Mouse (Mus musculus) embryo, embryonic 10 days (tissue): ENCODE measurements around the gene Olfr550.
"Not testable (repeated sequence)": the region's sequence is repeated elsewhere in the genome, so short reads cannot be mapped to it uniquely, and the experiment has no call there.

Experiments
- DNase-seq: peaks from one replicate; pipeline ENCODE4 v3.0.0-alpha.2; 2015; ENCODE audit warnings: low spot score

Olfr550 gene

DNA sequence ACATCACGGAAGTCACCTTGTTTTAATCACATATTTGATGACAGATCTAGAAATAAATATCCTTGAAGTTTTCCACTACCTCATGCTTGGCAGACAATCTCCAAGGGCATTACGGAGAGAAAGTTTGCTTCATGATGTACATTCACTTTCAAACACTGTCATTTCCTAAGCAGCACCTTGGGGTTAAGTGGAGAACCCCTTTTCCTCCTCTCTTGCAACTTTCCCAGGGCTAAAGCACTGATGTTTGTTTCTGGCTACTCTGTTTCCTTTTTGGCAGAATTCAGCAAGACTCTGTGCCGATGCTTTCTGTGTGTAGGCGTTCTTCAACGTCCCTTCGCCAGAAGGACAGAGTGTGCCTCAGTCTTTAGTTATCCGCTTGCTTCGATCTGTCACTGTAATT lies at the start of gene Olfr550:
TSS of gene Olfr550 (plus strand) at position 301 of the 400 bp plus-strand sequence.
- no peak for DNase-seq

DNA sequence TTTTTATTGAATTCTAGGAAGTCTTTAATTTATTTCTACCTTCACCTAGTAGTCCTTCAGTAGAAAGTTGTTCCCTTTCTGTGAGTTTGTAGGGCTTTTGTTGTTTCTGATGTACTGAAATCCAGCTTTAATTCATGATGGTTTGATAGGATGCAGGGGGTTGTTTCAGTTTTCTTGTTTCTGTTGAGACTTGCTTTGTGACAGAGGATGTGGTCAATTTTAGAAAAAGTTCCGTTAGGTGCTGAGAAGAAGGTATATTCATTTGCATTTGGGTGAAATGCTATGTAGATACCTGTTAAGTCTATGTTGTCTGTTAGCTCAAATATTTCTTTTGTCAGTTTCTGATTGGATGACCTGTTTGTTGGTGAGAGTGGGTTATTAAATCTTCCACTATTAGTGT lies 42.2 kb upstream of the Olfr550 start:
- no peak for DNase-seq

DNA sequence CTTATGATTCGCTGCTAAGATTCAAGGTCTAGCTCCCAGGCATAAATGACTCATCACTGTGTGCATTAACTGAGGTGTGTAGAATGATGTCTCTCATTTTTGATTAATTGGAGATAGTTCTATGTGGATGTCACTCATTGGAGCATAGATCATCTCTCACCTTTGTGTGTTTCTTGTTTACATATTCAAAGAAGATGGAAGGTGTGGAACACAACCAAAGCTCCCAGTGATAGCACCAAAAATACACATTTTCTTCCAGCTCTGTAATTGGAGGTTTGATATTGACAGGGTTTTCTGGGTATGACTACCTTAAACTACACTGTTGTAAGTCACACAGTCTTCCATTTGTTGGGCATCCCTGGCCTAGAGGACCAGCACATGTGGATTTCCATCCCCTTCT lies 36.8 kb upstream of the Olfr550 start, which contains the start of gene Olfr547:
TSS of gene Olfr547 (plus strand) at position 301 of the 400 bp plus-strand sequence.
- no peak for DNase-seq

DNA sequence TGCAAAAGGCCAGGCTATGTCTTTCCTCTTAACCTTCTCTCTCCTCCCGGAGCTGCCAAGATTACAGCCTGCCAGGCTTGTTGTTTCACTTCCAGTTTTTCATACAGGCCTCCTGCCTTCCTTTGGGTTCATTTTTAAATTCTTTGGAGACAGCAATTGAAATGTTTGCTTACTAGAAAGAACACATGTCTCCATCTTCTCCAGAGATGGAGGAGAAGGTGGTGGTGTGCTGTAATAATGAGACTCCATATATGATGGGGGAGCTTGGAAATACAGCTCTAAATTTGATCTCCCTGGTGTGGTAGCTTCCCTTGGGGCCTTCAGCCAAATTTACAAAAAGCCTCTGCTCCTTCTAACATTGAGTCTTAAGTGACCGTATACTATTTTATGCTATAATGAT lies 30.6 kb upstream of the Olfr550 start, which contains the start of gene Olfr548-ps1:
TSS of gene Olfr548-ps1 (plus strand) at position 301 of the 400 bp plus-strand sequence.
- no peak for DNase-seq

DNA sequence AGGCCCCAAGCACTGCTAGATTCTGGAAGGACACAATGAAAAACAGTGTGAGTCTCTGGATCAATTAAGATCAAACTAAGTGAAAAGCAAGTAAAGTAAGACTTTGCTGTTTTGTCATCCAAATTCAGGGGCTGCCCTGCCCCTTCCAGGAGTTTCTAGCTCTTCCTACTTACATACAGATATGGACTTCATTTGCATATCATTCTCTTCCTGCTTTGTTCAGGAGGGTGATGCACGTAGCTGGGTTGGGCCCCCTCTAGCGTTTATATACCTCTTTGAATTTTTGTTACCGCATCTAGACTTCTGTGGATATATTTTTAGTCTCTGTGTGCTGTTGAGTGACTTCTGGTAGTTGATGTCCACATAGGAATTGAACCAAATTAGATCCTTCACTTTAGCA lies 30.0 kb upstream of the Olfr550 start:
- no peak for DNase-seq

DNA sequence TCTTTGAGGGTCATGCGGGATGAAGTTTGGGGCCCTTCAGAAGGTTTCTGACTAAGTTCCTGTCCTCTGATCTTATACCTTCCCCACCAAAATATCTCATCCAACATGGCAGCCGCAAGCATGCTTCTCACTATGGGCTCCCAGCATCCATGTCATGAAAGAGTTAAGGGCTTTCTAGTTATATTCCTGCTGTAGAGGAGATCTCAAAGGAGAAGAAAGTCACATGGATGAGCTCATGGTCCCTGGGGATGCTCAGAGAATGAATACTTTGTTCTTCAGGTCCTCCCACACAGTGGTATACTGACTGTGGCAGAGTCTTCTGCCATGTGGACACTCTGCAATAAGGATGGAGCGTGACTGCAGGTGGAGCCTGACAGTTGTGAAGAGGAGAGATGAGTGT lies 21.7 kb upstream of the Olfr550 start, which contains the start of gene Olfr549:
TSS of gene Olfr549 (plus strand) at position 301 of the 400 bp plus-strand sequence.
- DNase-seq = no peak

DNA sequence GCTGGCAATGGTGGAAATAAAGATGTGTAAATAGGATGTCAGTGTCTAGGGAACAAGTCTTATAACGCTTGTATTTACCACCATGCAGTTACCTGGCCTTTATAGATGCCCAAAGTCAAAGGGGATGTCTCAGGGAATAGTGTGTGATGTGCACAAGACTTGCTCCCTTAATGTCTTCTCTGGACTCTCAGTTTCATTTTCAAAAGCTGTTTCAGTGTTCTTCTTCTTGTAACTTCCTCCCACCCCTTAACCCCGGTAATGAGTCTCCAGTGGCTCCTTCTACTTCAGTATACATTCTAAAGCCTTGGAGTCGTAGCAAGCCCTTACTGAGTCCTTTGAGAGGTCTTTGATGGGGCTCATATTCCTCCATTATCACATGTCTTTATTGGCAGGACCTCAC lies 18.0 kb upstream of the Olfr550 start:
- no peak for DNase-seq

DNA sequence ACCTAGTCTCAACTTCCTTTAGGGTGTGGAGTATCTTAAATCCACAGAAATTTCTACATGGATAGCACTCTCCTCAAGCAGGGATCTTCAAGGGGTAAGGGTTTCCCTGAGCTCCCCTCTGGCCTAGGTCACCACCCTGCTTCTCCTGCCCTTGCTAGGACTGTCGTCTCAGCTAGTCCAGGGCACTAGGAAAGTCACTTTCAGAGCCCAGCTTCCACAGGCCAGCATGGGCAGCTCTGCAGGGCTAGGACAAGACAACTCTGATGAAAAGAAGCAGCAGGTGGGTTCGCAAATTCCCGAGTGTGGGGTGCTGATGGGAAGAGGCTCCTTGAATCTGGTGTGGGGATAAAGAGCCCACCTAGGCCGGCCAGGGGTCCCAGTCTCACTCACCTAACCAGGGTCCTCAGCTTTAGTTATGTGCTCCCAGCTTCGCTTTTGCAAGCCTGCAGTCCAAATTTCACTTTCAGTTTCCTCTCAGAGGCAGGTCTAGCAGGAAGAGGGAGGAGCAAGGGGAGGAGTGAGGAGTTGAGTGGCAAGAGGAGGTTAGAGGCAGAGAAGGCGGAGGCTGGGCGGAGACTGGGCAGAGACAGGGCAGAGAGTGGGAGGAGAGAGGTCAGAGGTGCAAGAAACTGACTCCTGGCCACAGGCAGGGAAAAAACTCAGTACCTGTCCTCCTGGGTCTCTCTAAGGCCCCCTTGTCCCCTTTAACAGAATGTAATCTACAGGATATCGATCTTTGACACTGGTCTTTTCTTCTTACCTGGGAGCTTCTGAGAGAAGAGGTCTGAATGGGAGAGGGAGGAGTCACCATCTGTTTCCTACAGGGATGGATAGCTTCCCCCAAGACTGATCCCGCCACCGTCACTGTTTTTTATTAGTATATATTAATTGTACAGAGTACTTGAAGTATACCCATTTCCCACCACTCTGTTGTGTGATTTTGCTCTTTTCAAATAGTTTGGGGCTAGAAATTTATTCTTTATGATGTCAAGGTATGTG lies 5.9 kb upstream of the Olfr550 start, which contains the start of gene Trim21:
TSS of gene Trim21 (minus strand) at position 488 of the 999 bp plus-strand sequence.
- peak; percentile 90 for DNase-seq

DNA sequence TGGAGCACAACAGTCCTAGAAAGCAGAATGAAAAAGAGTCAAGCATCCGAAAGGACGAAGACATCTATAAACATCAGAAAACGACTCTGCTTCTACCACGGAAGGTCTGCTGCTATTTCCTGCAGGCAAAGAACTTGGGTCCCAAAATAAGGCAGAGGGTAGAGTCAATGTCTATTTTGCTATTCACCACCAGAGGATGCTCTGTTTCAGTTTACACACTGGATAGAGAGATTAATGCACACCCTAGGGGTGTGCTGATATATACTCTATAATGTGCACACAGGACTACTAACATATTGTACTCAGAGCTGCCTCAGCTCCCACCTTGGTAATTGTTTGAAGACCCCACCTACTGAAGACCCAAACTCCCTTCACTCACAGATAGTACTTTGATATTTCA lies 5.0 kb upstream of the Olfr550 start:
- DNase-seq = no peak

DNA sequence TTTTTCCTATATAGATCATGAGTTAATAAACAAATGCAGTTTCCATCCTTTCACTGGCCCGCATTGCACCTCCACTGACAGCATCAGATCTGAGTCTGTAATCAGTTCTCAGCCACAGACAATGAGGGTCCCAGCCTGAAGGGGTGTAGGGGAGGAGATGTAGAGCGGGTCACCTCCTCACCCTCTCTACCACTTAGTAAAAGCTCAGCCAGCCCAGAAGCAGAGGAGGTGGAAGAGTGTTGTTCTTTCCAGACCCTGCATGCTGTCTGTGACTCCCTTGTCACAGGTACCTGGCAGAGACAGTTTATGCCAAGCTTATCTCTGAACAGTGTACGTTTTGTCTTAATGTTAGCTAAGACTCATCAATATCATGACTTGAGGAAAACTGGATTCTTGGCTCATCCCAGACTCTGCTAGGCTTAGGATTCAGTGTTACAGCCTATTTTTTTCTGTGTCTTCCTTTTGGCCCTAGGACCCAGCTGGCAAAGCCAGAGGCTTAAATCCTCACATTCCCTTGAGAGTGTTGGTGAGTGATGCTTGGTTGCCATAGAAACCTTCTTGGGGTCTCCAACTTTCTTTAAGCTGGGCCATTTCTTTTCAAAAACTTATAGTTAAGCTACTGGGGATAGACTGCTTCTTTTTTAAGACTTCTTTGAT lies 2.1 kb downstream of the Olfr550 start:
- peak; percentile 43 for DNase-seq

DNA sequence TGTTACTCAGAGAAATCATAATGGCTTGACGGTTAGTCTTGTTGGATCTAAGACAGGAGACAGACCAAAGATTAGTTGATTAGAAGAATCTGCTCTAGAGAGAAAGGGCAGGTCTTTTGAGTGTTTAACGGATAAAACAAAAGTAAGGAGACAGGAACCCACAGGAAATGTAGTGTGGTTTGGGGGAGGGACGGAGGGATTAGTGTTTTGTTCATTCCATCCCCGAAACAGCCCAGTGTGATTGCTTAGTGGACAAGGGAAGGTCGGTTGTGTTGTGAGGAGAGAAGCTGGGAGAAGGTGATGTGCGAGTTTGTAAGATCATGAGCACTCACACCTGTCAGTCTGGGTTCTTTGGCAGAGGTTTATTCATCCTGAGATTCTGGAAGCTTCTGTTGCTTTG lies 4.8 kb downstream of the Olfr550 start:
- no peak for DNase-seq

DNA sequence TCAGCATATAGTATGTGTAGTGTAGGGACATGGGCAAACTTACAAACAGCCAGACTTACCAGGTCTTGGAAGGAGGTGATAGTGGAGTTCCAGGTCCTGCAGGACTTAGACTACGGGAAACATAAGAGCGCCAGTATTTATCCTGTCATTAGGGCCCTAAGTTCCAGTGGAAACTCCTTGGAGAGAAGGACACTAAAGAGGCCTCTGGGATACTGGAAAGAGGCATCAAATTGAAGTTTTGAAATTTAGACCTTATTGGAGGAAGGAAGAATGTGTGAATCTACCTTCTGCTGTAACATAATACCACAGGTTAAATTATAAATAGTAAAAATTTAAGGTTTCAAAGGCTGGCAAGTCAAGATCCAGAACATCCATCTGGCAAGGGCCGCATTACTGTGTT lies 20.5 kb downstream of the Olfr550 start, which contains the start of gene Olfr551:
TSS of gene Olfr551 (minus strand) at position 101 of the 400 bp plus-strand sequence.
- DNase-seq = no peak

DNA sequence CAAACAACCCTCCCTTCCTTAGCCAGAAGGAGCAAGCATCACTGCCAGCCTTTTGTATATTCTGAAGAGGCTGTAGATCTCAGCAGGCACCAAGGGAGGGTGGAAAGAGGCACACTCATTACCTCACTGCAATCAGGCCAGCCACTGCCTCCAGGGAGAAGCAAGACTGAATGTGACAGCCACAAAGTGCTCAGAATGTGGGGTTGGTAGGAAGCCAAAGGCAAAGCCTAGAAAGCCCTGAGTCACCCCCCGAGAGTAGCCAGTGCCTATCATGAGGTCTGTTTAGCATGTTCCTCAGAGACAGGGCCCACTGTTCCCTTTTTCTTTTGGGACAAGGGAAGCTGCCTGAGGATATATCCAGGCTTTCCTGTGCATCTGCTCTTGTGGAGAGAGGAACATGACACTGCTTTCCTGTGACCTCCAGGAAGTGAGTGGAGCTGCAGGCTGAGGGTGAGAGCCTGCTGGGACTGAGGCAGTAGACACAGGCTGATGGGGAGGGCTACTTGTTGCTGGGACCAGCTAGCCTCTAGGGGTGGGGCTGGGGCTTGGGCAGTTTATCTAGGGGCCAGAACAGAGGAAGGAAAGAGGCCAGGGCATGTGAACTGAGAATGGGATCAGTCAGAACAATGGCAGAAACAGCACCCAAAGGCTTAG lies 26.3 kb downstream of the Olfr550 start, which contains the start of gene Olfr552:
TSS of gene Olfr552 (plus strand) at position 393 of the 654 bp plus-strand sequence.
- DNase-seq = no peak

DNA sequence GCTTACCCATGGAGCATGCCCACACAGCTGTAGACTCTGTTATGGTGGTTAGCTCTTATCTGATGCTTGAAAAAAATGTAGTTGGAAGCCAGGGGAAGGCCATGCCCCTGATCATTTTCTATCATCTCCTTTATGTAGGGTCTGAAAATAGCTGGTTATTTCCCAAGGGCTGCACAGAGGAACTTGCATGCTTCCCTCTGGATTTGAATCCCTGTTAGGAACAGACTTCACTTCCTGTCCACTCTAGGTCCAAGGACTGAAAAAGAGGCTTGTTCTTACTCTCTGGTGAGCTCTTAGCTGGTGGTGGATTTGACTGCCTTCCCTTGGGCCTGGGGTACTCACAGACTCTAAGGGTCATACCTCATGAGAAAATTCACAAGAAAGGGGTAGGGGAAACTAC lies 46.9 kb downstream of the Olfr550 start, which contains the start of gene Olfr553:
TSS of gene Olfr553 (minus strand) at position 101 of the 400 bp plus-strand sequence.
- DNase-seq = no peak

DNA sequence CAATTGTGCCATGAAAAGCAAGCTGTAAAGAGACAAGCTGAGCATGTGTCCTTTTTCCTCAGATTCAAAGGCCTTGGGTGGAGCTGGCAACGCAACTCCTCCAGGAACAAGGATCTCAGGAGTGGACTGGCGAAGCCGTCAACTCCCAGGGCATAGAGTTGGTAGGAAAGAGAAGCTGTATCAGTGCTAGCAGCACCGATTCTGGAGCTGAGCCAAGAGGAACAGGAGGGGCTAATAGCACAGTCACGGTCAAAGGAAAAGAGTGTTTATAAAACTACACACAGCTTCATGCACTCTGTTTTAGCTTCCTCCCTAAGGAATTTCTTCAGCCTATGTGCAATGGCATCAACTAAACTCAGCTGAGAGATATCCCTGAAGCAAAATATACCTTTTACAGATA lies 48.4 kb downstream of the Olfr550 start:
- no peak for DNase-seq

DNA sequence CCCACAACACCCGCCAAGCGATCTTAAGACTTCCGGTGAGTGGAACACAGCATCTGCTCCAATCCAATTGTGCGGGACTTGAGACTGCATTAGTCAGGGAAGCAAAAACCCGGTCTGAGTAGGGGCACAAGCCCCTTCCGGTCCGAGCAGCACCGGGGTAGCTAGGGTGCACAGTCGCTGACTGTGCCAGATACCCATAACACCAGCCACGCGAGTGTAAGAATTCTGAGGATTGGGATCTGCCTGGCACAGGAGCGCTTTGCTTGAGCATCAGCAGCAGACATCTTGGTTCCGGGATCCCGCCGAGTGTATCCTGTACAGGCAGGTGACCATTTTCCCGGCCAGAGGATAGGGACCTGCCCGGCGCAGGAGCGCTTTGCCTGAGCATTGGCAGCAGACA lies 49.1 kb downstream of the Olfr550 start:
- DNase-seq = not testable (repeated sequence)
